Mouse (Mus musculus) testis, adult 2 months (tissue): ENCODE measurements around the gene Fis1. TPM values are rescaled to one million over a fixed set of nuclear protein-coding genes. Genes with fewer than 3 reads are reported as not detected.

ENCODE experiments used
- H3K27ac ChIP-seq: fragments of 200-500 bp; 2 replicates; pipeline ENCODE4 v1.5.1; 2012; ENCODE audit warnings: low read depth, low read length; ENCODE audit not compliant: control insufficient read depth, insufficient read depth
- H3K27me3 ChIP-seq: fragments of 200-500 bp; 2 replicates; pipeline ENCODE4 v1.6.1; 2012; ENCODE audit warnings: mild to moderate bottlenecking, low read length, moderate library complexity; ENCODE audit not compliant: control insufficient read depth, insufficient read depth
- H3K36me3 ChIP-seq: fragments of 200-500 bp; 2 replicates; pipeline ENCODE4 v1.6.1; 2012; ENCODE audit warnings: mild to moderate bottlenecking, low read length; ENCODE audit not compliant: control insufficient read depth, insufficient read depth
- H3K4me1 ChIP-seq: fragments of 200-500 bp; 2 replicates; pipeline ENCODE4 v1.6.1; 2012; ENCODE audit warnings: low read length; ENCODE audit not compliant: control insufficient read depth, insufficient read depth
- H3K4me3 ChIP-seq: fragments of 200-500 bp; 2 replicates; pipeline ENCODE4 v1.5.1; 2012; ENCODE audit warnings: low read depth, mild to moderate bottlenecking, low read length, moderate library complexity, mixed read lengths; ENCODE audit not compliant: control insufficient read depth
- CTCF ChIP-seq: fragments of 200-500 bp; IDR thresholded peaks from 2 replicates; pipeline ENCODE4 v1.5.1; 2012; ENCODE audit warnings: low read depth, mild to moderate bottlenecking, inconsistent platforms, low read length, moderate library complexity; ENCODE audit not compliant: control insufficient read depth, insufficient read depth, insufficient replicate concordance
- POLR2A ChIP-seq: fragments of 200-500 bp; IDR thresholded peaks from 2 replicates; pipeline ENCODE4 v1.6.1; 2012; ENCODE audit warnings: low read depth, mild to moderate bottlenecking, inconsistent platforms, low read length, moderate library complexity; ENCODE audit not compliant: control insufficient read depth
- polyA plus RNA-seq: library from polyadenylated mRNA; depleted of rRNA; stranded (reverse); fragments of >200 nt; gene quantifications from 2 replicates; pipeline ENCODE4 v1.2.3, GENCODE M21; 2012

Fis1 gene
- polyA plus RNA-seq, 1 experiment: 71.3 TPM

GRCm38 (mm10) chr5:136962501-136962900 is 9.4 kb downstream of the Fis1 start:
- H3K4me1 ChIP-seq: peaks cover 11% of the 10 kb centered on the region
- H3K36me3 ChIP-seq: no peaks in the 10 kb centered on the region; the same call in 1 of the 2 replicates
- H3K27ac ChIP-seq: peak overlapping the region; percentile 99
- no peaks in the 10 kb centered on the region for H3K27me3 ChIP-seq
- peak; percentile 86; the same call in 1 of the 2 replicates for TF ChIP-seq CTCF
- no peak for TF ChIP-seq POLR2A
- peak overlapping the region; percentile 98 for H3K4me3 ChIP-seq

DNA sequence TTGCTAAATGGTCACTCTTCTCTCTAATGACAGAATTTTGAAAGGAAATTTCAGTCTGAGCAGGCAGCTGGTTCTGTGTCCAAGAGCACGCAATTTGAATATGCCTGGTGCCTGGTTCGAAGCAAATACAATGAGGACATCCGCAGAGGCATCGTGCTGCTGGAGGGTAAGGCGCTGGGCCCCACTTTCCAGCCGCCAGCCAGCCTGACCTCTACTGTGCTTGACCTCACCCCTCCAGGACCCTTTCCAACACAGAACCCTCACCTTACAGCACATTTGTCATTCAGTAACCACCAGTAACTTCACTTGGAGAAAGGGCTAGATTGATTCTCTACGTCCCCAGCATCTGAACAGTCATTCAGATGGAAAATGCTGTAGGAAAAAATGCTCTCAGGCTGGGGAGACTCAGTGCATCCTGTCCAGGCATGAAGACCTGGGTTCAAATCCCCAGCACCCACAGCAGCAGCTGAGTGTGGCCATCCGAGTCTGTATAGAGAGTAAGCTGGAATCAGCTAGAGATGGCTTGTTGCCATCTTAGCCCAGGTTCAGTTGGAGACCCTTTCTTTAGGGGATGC is 10.0 kb downstream of the Fis1 start:
- peaks cover 11% of the 10 kb centered on the region for H3K4me1 ChIP-seq
- H3K36me3 ChIP-seq: no peaks in the 10 kb centered on the region; the same call in 1 of the 2 replicates

GRCm38 (mm10) chr5:136965210-136965609 is 12.1 kb downstream of the Fis1 start:
- H3K4me3 ChIP-seq: no peak overlapping the region
- no peak overlapping the region for H3K27ac ChIP-seq
- no peaks in the 10 kb centered on the region; the same call in 1 of the 2 replicates for H3K36me3 ChIP-seq
- peaks cover 11% of the 10 kb centered on the region for H3K4me1 ChIP-seq
- no peaks in the 10 kb centered on the region for H3K27me3 ChIP-seq
- TF ChIP-seq POLR2A (no peak), CTCF (no peak)

More for the DNA sequence above, 10.0 kb downstream of the Fis1 start:
- Histone ChIP-seq H3K4me3 (no peak overlapping the region), H3K27ac (no peak overlapping the region), H3K27me3 (no peaks in the 10 kb centered on the region)
- no peak for TF ChIP-seq POLR2A
- no peak for TF ChIP-seq CTCF

DNA sequence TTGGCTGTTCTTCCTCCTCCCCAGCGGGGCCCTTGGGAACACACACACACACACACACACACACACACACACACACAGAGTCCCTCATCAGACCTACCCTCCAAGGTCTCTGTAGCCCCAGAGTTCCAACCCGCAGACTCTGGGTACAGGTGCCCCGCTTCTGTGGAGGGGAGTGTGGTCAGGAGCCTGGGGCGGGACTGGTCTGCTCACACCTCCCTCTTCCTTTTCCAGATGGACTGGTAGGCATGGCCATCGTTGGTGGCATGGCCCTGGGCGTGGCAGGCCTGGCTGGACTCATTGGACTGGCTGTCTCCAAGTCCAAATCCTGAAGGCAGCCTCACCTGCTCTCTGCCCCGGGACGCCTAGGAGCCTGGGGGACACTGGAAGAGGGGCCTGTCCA is 12.6 kb downstream of the Fis1 start:
- H3K27me3 ChIP-seq: no peaks in the 10 kb centered on the region
- no peak overlapping the region for H3K27ac ChIP-seq
- TF ChIP-seq CTCF: no peak
- peaks cover 11% of the 10 kb centered on the region for H3K4me1 ChIP-seq
- no peak overlapping the region for H3K4me3 ChIP-seq
- H3K36me3 ChIP-seq: no peaks in the 10 kb centered on the region; the same call in 1 of the 2 replicates

DNA sequence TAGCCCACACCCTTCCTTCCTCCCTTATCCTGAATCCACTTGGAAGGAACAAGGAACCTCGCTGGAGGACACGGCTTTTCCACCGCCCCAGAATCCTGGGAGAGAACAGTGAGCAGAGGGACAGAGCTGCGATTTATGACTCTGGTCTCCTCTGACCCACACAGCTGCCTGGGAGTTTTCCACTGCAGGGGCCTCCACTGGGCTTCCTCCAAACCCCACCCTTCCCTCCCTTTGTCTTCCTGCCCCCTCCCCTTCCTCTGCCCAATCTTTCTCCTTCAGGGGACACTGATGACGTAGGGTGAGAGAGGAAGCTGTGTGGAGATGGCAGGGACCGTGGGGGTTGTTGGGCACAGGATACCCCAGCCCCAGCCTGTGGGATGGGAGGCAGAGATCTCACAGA is 13.3 kb downstream of the Fis1 start, which contains the start of gene Cldn15:
Cldn15 (plus strand) TSS at position 286 of the 400 bp plus-strand sequence.
- H3K36me3 ChIP-seq: no peaks in the 10 kb centered on the region; the same call in 1 of the 2 replicates
- TF ChIP-seq CTCF (no peak), POLR2A (no peak)
- H3K4me3 ChIP-seq: no peak within 1 kb of the TSS
- peaks cover 10% of the 10 kb centered on the region for H3K4me1 ChIP-seq
- no peaks in the 10 kb centered on the region for H3K27me3 ChIP-seq
- no peak within 1 kb of the TSS for H3K27ac ChIP-seq

DNA sequence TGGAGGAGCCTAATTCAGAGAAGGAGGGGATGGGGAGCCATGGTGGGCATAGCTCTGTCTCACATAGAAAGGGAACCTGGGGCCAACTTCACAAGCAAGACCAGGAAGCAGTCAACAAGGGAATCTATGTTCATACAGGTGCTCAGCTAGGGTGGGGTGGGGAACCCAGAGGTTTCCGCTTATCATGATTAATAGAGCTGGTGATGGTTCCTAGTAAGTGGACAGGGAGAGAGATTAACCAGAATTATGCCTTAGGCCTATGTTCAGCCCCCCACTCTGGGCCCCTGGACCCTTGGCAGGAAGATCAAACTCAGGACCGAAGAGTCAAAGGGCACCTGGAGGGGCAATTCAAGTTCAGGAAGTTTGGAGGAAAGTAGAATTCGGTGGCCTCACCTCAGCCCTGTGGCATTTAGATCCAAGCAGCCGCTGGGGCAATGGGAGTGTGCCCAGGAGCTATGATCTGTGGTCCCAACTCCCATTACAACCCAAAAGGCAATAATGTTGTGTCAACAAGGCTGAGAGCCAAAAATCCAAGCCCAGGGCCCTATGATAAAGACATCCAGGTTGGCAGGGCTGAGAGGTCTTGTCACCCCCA is 13.9 kb downstream of the Fis1 start:
- TF ChIP-seq POLR2A (no peak), CTCF (no peak)
- no peak overlapping the region for H3K27ac ChIP-seq
- peaks cover 6% of the 10 kb centered on the region for H3K4me1 ChIP-seq
- no peaks in the 10 kb centered on the region; the same call in 1 of the 2 replicates for H3K36me3 ChIP-seq
- no peak overlapping the region for H3K4me3 ChIP-seq
- H3K27me3 ChIP-seq: no peaks in the 10 kb centered on the region

GRCm38 (mm10) chr5:136967592-136967991 is 14.5 kb downstream of the Fis1 start:
- H3K4me1 ChIP-seq: peaks cover 3% of the 10 kb centered on the region
- no peak overlapping the region for H3K27ac ChIP-seq
- H3K36me3 ChIP-seq: no peaks in the 10 kb centered on the region; the same call in 1 of the 2 replicates
- no peak overlapping the region for H3K4me3 ChIP-seq
- H3K27me3 ChIP-seq: no peaks in the 10 kb centered on the region
- TF ChIP-seq CTCF (no peak), POLR2A (no peak)
